Mouse (Mus musculus) megakaryocyte-erythroid progenitor cell, adult 5-6 weeks (primary cell): ENCODE measurements around the gene Klk8. TPM values are rescaled to one million over a fixed set of nuclear protein-coding genes. Genes with fewer than 3 reads are reported as not detected.

Experiments used
- ATAC-seq: replicated peaks from 2 replicates; pipeline ENCODE4 v1.8.0; 2016; ENCODE audit warnings: mild to moderate bottlenecking, inconsistent platforms; ENCODE audit not compliant: severe bottlenecking, poor library complexity, low FRiP score, low TSS enrichment
- total RNA-seq, 2 experiments: library from RNA; stranded (forward) in 1 of 2; stranded (reverse) in 1 of 2; fragments of 200-1000, 215-1000 nt in 1 of 2; fragments of >200 nt in 1 of 2; fragmentation: Nextera tagmentation in 1 of 2; gene quantifications; 2 replicates each; pipeline ENCODE4 v1.2.3; 2014 to 2017

The Klk8 gene
- 4.7 and 9.3 TPM in 2 replicates for total RNA-seq (2014; fragmentation: Nextera tagmentation)
- 2.4 and 6.9 TPM in 2 replicates for total RNA-seq (2017)

DNA sequence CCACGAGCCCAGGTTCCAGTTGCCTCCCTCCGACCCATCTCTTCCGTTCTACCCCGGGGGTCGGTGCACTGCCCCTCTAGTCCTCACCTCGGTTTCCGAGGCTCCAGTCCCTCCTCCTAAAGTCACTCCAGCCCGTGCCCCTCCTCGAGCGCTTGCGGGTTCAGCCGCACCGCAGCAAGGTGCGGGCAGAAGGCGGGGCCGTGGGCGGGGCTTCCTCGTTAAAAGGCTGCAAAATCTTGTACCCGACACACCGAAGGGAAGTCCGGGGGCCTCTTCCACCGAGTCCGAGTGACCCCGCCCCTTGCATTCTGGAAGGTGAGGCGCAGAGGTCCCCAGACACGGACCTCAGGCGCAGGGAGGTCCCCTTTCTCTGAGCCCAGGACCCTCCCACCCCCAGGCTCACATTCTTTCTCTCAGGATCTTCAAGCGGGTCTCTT is at the start of gene Klk8:
TSS of gene Klk8 (plus strand) at position 245 of the 437 bp plus-strand sequence.
- no peak for ATAC-seq

- ATAC-seq = no peak
These were observed 49.6 kb upstream of the Klk8 start for GRCm38 (mm10) chr7:43747788-43748187.

GRCm38 (mm10) chr7:43752806-43753205 is 44.6 kb upstream of the Klk8 start:
- no peak for ATAC-seq

- no peak for ATAC-seq
These were observed 30.9 kb upstream of the Klk8 start for GRCm38 (mm10) chr7:43766484-43766883.

- no peak for ATAC-seq
These were observed 28.8 kb upstream of the Klk8 start, which contains the start of gene Klk12 for GRCm38 (mm10) chr7:43768597-43768996. Gene Klk12 (plus strand): TSS chr7:43768897.

GRCm38 (mm10) chr7:43769636-43770035 is 27.7 kb upstream of the Klk8 start:
- ATAC-seq = no peak

DNA sequence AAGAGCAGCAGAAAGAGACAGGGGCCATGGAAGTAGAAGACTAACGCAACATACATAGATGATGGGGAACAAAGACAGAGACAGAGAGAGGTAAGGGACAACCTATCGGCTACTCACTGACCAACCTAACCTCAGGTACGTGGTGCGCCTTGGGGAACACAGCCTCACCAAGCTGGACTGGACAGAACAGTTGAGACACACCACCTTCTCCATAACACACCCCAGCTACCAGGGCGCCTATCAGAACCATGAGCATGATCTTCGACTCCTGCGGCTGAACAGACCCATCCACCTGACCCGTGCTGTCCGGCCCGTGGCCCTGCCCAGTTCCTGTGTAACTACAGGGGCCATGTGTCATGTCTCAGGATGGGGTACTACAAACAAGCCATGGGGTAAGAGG is 26.7 kb upstream of the Klk8 start:
- ATAC-seq = no peak

- ATAC-seq = no peak
These were observed 25.5 kb upstream of the Klk8 start for GRCm38 (mm10) chr7:43771916-43772315.

DNA sequence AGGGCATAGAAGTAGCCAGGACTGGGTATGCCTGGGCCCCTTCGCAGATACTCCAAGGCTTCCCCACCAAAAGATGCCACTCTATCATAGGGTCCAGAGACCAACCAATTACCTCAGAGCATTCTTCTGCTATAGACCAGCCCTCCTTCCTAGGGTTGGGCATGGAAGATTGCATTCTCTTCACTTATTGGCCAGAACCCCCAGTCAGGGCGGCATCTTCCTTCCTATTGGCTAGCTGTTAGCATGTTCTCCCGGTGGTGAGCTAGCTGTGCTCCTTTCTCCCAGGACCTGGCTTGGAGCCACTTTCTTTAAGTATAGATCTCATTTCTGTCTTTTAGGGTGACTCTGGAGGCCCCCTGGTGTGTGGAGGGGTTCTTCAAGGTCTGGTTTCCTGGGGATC is 24.5 kb upstream of the Klk8 start:
- no peak for ATAC-seq

DNA sequence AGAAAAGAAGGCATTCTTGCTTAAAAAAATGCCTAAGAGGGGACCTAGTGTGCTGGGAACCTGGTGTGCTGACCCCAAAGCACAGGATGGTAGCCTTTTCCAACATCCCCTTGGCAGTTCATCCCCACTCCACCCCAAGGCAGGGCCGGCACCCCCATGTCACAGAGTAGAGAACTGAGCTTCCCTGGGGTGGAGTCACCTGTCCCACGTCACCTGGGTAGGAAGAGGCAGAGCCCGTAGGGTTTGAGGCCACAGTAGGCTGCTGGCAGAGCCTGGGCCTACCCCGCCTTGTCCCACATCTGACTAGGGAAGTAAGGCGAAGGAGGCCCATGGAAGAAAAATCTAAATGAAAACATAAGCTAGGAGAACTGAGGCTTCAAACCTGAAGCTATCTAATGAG is 23.0 kb upstream of the Klk8 start, which contains the start of gene Klk11:
TSS of gene Klk11 (plus strand) at position 241 of the 400 bp plus-strand sequence.
- ATAC-seq = no peak

DNA sequence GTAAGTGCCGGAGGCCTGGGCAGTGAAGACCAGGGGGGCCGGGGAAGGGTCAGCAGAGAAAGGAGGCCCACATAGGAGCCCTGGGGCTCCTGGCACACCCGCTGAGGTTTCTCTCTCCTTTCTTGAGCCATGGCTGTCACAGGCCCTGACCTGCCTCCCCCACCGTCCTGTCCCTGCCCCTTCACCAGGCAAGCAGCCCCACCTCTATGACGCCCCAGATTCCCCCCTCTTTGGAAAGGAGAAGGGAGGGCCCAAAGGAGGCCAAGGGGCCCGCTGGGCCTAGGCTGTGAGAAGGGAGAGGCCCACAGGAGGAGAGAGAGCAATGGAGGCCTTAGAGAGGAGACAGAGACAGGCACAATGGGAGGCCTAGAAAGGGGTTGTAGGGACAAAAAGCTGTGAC is 22.6 kb upstream of the Klk8 start:
- no peak for ATAC-seq

- no peak for ATAC-seq
These were observed 21.9 kb upstream of the Klk8 start for GRCm38 (mm10) chr7:43775311-43776057.

DNA sequence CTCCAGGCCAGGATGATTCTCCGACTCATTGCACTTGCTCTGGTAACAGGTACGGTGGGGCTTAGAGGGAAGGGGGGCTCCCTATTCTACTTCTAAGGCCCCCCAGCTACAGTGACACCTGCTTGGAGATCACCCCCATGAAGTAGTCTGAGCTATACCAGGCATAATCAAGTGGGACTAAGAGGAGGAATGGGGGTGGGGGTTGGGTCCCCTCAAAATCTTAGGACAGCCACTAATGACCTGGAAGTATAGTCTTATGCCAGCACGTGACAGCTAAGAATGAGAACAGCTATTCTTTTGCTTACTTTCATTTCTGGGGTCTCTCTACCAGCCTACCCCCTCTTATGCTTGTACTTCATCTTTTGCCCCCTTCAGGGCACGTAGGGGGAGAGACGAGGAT is 20.9 kb upstream of the Klk8 start:
- no peak for ATAC-seq

- ATAC-seq = no peak
These were observed 20.0 kb upstream of the Klk8 start for GRCm38 (mm10) chr7:43777423-43777822.

DNA sequence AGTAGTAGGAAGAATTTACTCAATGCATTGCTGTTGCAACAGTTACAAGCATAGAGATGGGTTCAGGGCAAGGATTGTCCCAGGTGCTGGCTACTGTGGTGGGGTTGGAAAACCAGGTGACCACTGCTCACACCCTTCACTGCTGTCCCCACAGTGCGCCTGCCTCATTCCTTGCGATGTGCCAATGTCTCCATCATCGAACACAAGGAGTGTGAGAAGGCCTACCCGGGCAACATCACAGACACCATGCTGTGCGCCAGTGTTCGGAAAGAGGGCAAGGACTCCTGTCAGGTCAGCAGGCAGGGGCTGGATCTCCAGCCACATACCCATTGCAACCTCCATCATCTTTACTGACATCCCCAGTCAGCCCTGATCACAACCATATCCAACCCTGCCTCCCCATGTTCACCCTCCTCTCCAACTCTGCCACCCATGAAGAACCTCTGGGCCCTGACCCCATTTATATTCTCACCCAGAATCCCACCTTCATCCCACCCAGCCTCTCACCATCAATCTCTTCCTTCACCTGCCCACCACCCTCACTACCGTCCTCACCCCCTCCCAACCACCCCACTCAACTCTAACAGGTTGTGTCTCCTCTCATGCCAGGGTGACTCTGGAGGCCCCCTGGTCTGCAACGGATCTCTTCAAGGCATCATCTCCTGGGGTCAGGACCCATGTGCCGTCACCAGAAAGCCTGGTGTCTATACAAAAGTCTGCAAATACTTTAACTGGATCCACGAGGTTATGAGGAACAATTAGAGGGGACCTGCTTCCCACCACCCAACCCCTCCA is 19.0 kb upstream of the Klk8 start:
- ATAC-seq = no peak

GRCm38 (mm10) chr7:43780241-43780640 is 17.1 kb upstream of the Klk8 start:
- no peak for ATAC-seq

DNA sequence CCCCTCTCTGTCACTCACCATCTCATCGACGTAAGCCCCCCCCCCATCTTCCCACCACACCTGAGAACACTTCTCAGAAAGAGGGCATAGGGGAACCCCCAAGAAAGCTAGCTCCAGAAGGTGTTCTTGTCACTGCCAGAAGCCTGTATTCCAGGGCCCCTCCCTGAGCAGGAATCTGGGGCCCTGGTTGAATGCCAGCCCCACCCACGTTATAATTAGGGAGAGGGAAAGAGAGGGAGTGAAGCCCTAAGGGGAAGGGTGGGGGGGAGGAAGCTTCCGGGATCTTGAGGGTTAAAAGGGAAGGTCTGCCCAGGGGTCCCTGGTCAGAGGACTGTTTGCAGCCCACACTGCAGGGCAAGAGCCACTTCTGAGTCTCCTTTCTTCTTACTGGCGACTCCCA is 16.6 kb upstream of the Klk8 start, which contains the start of gene Klk10:
TSS of gene Klk10 (plus strand) at position 290 of the 400 bp plus-strand sequence.
- no peak for ATAC-seq

DNA sequence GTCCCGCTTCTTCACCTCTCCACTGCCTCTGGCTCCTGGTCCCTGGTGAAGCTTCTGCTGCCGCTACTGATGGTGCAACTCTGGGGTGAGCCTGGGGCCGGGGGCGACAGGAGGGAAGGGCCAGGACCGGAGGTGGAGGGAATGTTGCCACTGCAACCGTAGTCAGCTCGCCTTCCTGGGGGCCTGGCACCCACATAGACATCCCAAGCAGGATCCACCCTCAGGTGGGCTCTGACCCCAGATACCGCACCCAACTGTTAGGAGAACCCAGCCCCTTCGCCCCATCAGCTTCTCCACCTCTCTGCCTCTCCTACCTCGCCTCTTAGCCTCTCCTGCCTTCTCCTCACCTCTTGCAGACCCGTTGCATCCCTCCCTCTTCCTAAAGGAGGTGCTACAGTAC is 15.8 kb upstream of the Klk8 start:
- ATAC-seq = no peak

DNA sequence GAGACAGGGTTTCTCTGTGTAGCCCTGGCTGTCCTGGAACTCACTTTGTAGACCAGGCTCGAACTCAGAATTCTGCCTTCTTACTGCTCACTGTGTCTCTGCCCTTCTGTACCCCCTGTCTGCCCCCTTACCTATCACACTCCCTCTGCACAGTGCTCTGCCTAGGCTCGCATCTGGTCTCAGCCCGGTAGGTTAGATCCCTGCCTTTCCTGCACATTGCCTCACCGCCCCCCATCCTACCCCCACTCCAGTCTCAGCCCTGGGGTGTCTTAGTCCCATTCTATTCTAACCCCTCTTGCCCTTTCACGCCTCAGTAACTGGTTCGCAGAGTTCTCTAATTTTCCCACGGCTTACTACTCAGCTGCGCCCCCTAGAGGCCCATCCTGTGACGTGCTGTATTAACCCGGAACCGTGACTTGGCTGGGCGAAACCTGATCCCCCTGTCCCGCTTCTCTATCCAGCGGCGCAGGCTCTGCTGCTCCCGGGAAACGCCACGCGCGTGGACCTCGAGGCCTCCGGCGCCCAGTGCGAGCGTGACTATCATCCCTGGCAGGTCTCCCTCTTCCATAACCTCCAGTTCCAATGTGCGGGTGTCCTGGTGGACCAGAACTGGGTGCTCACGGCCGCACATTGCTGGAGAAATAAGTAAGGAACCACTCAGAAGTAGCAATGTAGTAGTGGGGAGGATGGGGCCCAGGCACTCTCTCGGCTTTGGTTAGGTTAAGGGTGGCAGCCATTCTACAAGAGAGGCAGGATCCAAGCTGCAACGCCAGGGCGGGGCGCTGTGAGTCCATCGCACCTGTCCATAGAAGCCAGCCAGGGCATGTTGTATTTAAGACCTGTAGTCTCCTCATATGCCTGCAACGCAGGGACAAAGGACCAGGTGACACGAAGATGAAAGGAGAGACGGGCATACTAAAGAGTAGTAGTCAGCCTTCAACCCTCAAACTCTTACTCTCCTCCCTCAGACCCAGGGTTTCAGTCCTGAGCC is 14.8 kb upstream of the Klk8 start:
- ATAC-seq = peak; percentile 87
